Mouse (Mus musculus): ENCODE measurements around the gene Hecw2. TPM values are rescaled to one million over a fixed set of nuclear protein-coding genes. Genes with fewer than 3 reads are reported as not detected.

The Hecw2 gene
- total and polyA plus RNA-seq, 3 experiments = 0.27 TPM; not detected in 2

GRCm38 (mm10) chr1:53997239-53997638 lies 197.7 kb downstream of the Hecw2 start:
- Histone ChIP-seq H3K9me3 (replicated peaks) (no peaks in the 10 kb centered on the region), H3K27me3 (ENCODE audit: insufficient read depth, low read length) (peaks cover 2% of the 10 kb centered on the region; the same call in 1 of the 2 replicates), H3K4me1 (ENCODE audit: insufficient read depth, low read depth, low read length) (no peaks in the 10 kb centered on the region), H3K36me3 (replicated peaks) (no peaks in the 10 kb centered on the region), H3K4me3 (ENCODE audit: low read depth, low read length) (no peak overlapping the region)
- no peak for ATAC-seq (ENCODE audit: extremely low read depth, insufficient number of reproducible peaks, low FRiP score, poor library complexity, severe bottlenecking)
- TF ChIP-seq TAL1 (conservative IDR thresholded peaks at IDR 0.05; ENCODE audit: low read depth, low read length) = no peak
- no peak for TF ChIP-seq GATA2 (IDR thresholded peaks at IDR 0.05; ENCODE audit: borderline replicate concordance, low read depth, low read length)
- no peak for DNase-seq (ENCODE audit: low spot score)

- H3K4me1 ChIP-seq (ENCODE audit: insufficient read depth, low read depth, low read length) = no peaks in the 10 kb centered on the region
- no peaks in the 10 kb centered on the region for H3K9me3 ChIP-seq (replicated peaks)
- H3K27me3 ChIP-seq (ENCODE audit: insufficient read depth, low read length) = no peaks in the 10 kb centered on the region
- DNase-seq (ENCODE audit: low spot score) (no peak), ATAC-seq (ENCODE audit: extremely low read depth, insufficient number of reproducible peaks, low FRiP score, poor library complexity, severe bottlenecking) (no peak)
- no peak overlapping the region for H3K4me3 ChIP-seq (ENCODE audit: low read depth, low read length)
- H3K36me3 ChIP-seq (replicated peaks) = no peaks in the 10 kb centered on the region
- no peak for TF ChIP-seq CTCF (IDR thresholded peaks at IDR 0.05; ENCODE audit: low read depth, low read length)
- TF ChIP-seq GATA1 (IDR thresholded peaks at IDR 0.05; ENCODE audit: borderline replicate concordance, low read length) = no peak
- no peak for TF ChIP-seq GATA2 (IDR thresholded peaks at IDR 0.05; ENCODE audit: borderline replicate concordance, low read depth, low read length)
- TF ChIP-seq TAL1 (conservative IDR thresholded peaks at IDR 0.05; ENCODE audit: low read depth, low read length) = no peak
- TF ChIP-seq POLR2AphosphoS5 (IDR thresholded peaks at IDR 0.05; ENCODE audit: insufficient replicate concordance, low read depth, low read length) = no peak
Measured at GRCm38 (mm10) chr1:53986185-53986892, 208.6 kb downstream of the Hecw2 start.

GRCm38 (mm10) chr1:53978514-53978831 lies 216.5 kb downstream of the Hecw2 start:
- TF ChIP-seq CTCF (IDR thresholded peaks at IDR 0.05; ENCODE audit: low read depth, low read length) (no peak), GATA1 (IDR thresholded peaks at IDR 0.05; ENCODE audit: borderline replicate concordance, low read length) (no peak), TAL1 (conservative IDR thresholded peaks at IDR 0.05; ENCODE audit: low read depth, low read length) (no peak), GATA2 (IDR thresholded peaks at IDR 0.05; ENCODE audit: borderline replicate concordance, low read depth, low read length) (no peak), POLR2AphosphoS5 (IDR thresholded peaks at IDR 0.05; ENCODE audit: insufficient replicate concordance, low read depth, low read length) (no peak)
- Histone ChIP-seq H3K9me3 (replicated peaks) (no peaks in the 10 kb centered on the region), H3K27me3 (ENCODE audit: insufficient read depth, low read length) (no peaks in the 10 kb centered on the region), H3K4me1 (ENCODE audit: insufficient read depth, low read depth, low read length) (no peaks in the 10 kb centered on the region), H3K36me3 (replicated peaks) (no peaks in the 10 kb centered on the region), H3K4me3 (ENCODE audit: low read depth, low read length) (no peak overlapping the region)
- no peak for ATAC-seq (ENCODE audit: extremely low read depth, insufficient number of reproducible peaks, low FRiP score, poor library complexity, severe bottlenecking)
- no peak for DNase-seq (ENCODE audit: low spot score)

- H3K27me3 ChIP-seq (ENCODE audit: insufficient read depth, low read length) = no peaks in the 10 kb centered on the region
- no peak for DNase-seq (ENCODE audit: low spot score)
- H3K4me3 ChIP-seq (ENCODE audit: low read depth, low read length) = no peak overlapping the region
- H3K9me3 ChIP-seq (replicated peaks) = no peaks in the 10 kb centered on the region
- ATAC-seq (ENCODE audit: extremely low read depth, insufficient number of reproducible peaks, low FRiP score, poor library complexity, severe bottlenecking) = no peak
- TF ChIP-seq POLR2AphosphoS5 (IDR thresholded peaks at IDR 0.05; ENCODE audit: insufficient replicate concordance, low read depth, low read length) (no peak), CTCF (IDR thresholded peaks at IDR 0.05; ENCODE audit: low read depth, low read length) (no peak), TAL1 (conservative IDR thresholded peaks at IDR 0.05; ENCODE audit: low read depth, low read length) (no peak), GATA1 (IDR thresholded peaks at IDR 0.05; ENCODE audit: borderline replicate concordance, low read length) (no peak), GATA2 (IDR thresholded peaks at IDR 0.05; ENCODE audit: borderline replicate concordance, low read depth, low read length) (no peak)
- H3K36me3 ChIP-seq (replicated peaks) = no peaks in the 10 kb centered on the region
- H3K4me1 ChIP-seq (ENCODE audit: insufficient read depth, low read depth, low read length) = no peaks in the 10 kb centered on the region
Measured at GRCm38 (mm10) chr1:53977806-53978513, 217.0 kb downstream of the Hecw2 start.

- no peaks in the 10 kb centered on the region for H3K9me3 ChIP-seq (replicated peaks)
- no peak for ATAC-seq (ENCODE audit: extremely low read depth, insufficient number of reproducible peaks, low FRiP score, poor library complexity, severe bottlenecking)
- no peaks in the 10 kb centered on the region for H3K4me1 ChIP-seq (ENCODE audit: insufficient read depth, low read depth, low read length)
- DNase-seq (ENCODE audit: low spot score) = no peak
- TF ChIP-seq GATA2 (IDR thresholded peaks at IDR 0.05; ENCODE audit: borderline replicate concordance, low read depth, low read length) (no peak), CTCF (IDR thresholded peaks at IDR 0.05; ENCODE audit: low read depth, low read length) (no peak), GATA1 (IDR thresholded peaks at IDR 0.05; ENCODE audit: borderline replicate concordance, low read length) (no peak), POLR2AphosphoS5 (IDR thresholded peaks at IDR 0.05; ENCODE audit: insufficient replicate concordance, low read depth, low read length) (no peak), TAL1 (conservative IDR thresholded peaks at IDR 0.05; ENCODE audit: low read depth, low read length) (no peak)
- no peaks in the 10 kb centered on the region for H3K36me3 ChIP-seq (replicated peaks)
- no peak overlapping the region for H3K4me3 ChIP-seq (ENCODE audit: low read depth, low read length)
- no peaks in the 10 kb centered on the region for H3K27me3 ChIP-seq (ENCODE audit: insufficient read depth, low read length)
Measured at GRCm38 (mm10) chr1:53976721-53977120, 218.2 kb downstream of the Hecw2 start.

GRCm38 (mm10) chr1:53976100-53976499 lies 218.9 kb downstream of the Hecw2 start:
- Histone ChIP-seq H3K4me3 (ENCODE audit: low read depth, low read length) (no peak overlapping the region), H3K9me3 (replicated peaks) (no peaks in the 10 kb centered on the region), H3K36me3 (replicated peaks) (no peaks in the 10 kb centered on the region), H3K4me1 (ENCODE audit: insufficient read depth, low read depth, low read length) (no peaks in the 10 kb centered on the region), H3K27me3 (ENCODE audit: insufficient read depth, low read length) (no peaks in the 10 kb centered on the region)
- TF ChIP-seq POLR2AphosphoS5 (IDR thresholded peaks at IDR 0.05; ENCODE audit: insufficient replicate concordance, low read depth, low read length) = no peak
- DNase-seq (ENCODE audit: low spot score) = no peak
- no peak for ATAC-seq (ENCODE audit: extremely low read depth, insufficient number of reproducible peaks, low FRiP score, poor library complexity, severe bottlenecking)

All from G1E (cell line).